Mouse (Mus musculus) skeletal muscle tissue, postnatal 0 days (tissue): ENCODE measurements around the gene Ssxb3. TPM values are rescaled to one million over a fixed set of nuclear protein-coding genes. Genes with fewer than 3 reads are reported as not detected.

Experiments used
- polyA plus RNA-seq: library from polyadenylated mRNA; unstranded; fragments of >200 nt; fragmentation: Nextera tagmentation; extraction: Ambion mirVana; gene quantifications from 2 replicates; pipeline ENCODE4 v1.2.1, GENCODE M21; 2015

Gene Ssxb3
- not detected in 2 replicates for polyA plus RNA-seq

GRCm38 (mm10) chrX:8591716-8592115, at the start of gene Ssxb3:
Ssxb3 (minus strand) TSS chrX:8591816.

GRCm38 (mm10) chrX:8548155-8548554, 43.5 kb downstream of the Ssxb3 start, which contains the start of gene Ssxb6:
Ssxb6 (minus strand) TSS chrX:8548255.

Other genes starting within 250 kb of the Ssxb3 start
- not detected in 2 replicates for gene Ssxb9, start 224.8 kb downstream of the Ssxb3 start, polyA plus RNA-seq
- not detected in 2 replicates for gene Ssxb1, start 178.5 kb downstream of the Ssxb3 start, polyA plus RNA-seq
- gene Ssxb2, start 130.1 kb downstream of the Ssxb3 start, polyA plus RNA-seq = not detected in 2 replicates
- gene Gm14459, start 66.9 kb downstream of the Ssxb3 start, polyA plus RNA-seq = not detected in 2 replicates
- gene Ssxb6, start 43.6 kb downstream of the Ssxb3 start, polyA plus RNA-seq = not detected in 2 replicates
- not detected in 2 replicates for gene Ssxb8, start 99.0 kb upstream of the Ssxb3 start, polyA plus RNA-seq
- gene Ssx9, start 156.6 kb upstream of the Ssxb3 start, polyA plus RNA-seq = not detected in 2 replicates
- not detected in 2 replicates for gene Ssxb5, start 211.9 kb upstream of the Ssxb3 start, polyA plus RNA-seq